Mouse (Mus musculus): Measurements from ENCODE around the gene Slc10a7. TPM values are rescaled to one million over a fixed set of nuclear protein-coding genes. Genes with fewer than 3 reads are reported as not detected.

Slc10a7 gene
- polyA plus RNA-seq, 1 experiment from 2014 or later, result 7.3 TPM

GRCm38 (mm10) chr8:78740936-78741335 is 231.8 kb downstream of the Slc10a7 start:
- ATAC-seq (ENCODE audit: low FRiP score), result no peak
- Histone ChIP-seq H3K9ac (ENCODE audit: low read length) (no peak overlapping the region), H3K36me3 (ENCODE audit: control insufficient read depth, insufficient read depth, low read length) (no peaks in the 10 kb centered on the region), H3K4me2 (no peak overlapping the region), H3K9me3 (ENCODE audit: control insufficient read depth, low read length) (no peaks in the 10 kb centered on the region), H3K27me3 (ENCODE audit: control insufficient read depth, insufficient read depth, low read length) (no peaks in the 10 kb centered on the region), H3K27ac (ENCODE audit: low read depth, low read length) (no peak overlapping the region), H3K4me1 (ENCODE audit: control insufficient read depth, insufficient read depth, low read length) (no peaks in the 10 kb centered on the region), H3K4me3 (ENCODE audit: low read depth, low read length) (no peak overlapping the region)
- DNase-seq (ENCODE audit: low spot score, missing footprints), result no peak
- WGBS, result 80% methylated on average over 6 of the region's 6 CpGs

GRCm38 (mm10) chr8:78741496-78741895 is 232.3 kb downstream of the Slc10a7 start:
- Histone ChIP-seq H3K27ac (ENCODE audit: low read depth, low read length) (no peak overlapping the region), H3K4me3 (ENCODE audit: low read depth, low read length) (no peak overlapping the region), H3K36me3 (ENCODE audit: control insufficient read depth, insufficient read depth, low read length) (no peaks in the 10 kb centered on the region), H3K4me1 (ENCODE audit: control insufficient read depth, insufficient read depth, low read length) (no peaks in the 10 kb centered on the region), H3K4me2 (no peak overlapping the region), H3K27me3 (ENCODE audit: control insufficient read depth, insufficient read depth, low read length) (no peaks in the 10 kb centered on the region), H3K9ac (ENCODE audit: low read length) (no peak overlapping the region), H3K9me3 (ENCODE audit: control insufficient read depth, low read length) (no peaks in the 10 kb centered on the region)
- no peak for ATAC-seq (ENCODE audit: low FRiP score)
- DNase-seq (ENCODE audit: low spot score, missing footprints), result peak; percentile 83
- 73% methylated on average over 3 of the region's 3 CpGs for WGBS

- 44% methylated on average over 3 of the region's 3 CpGs for WGBS
- no peaks in the 10 kb centered on the region for H3K4me1 ChIP-seq (ENCODE audit: control insufficient read depth, insufficient read depth, low read length)
- no peak overlapping the region for H3K27ac ChIP-seq (ENCODE audit: low read depth, low read length)
- no peaks in the 10 kb centered on the region for H3K36me3 ChIP-seq (ENCODE audit: control insufficient read depth, insufficient read depth, low read length)
- no peak overlapping the region for H3K4me2 ChIP-seq
- H3K4me3 ChIP-seq (ENCODE audit: low read depth, low read length), result no peak overlapping the region
- DNase-seq (ENCODE audit: low spot score, missing footprints), result peak; percentile 86
- no peak overlapping the region for H3K9ac ChIP-seq (ENCODE audit: low read length)
- H3K9me3 ChIP-seq (ENCODE audit: control insufficient read depth, low read length), result no peaks in the 10 kb centered on the region
- no peak for ATAC-seq (ENCODE audit: low FRiP score)
- H3K27me3 ChIP-seq (ENCODE audit: control insufficient read depth, insufficient read depth, low read length), result no peaks in the 10 kb centered on the region
These were observed 232.8 kb downstream of the Slc10a7 start for GRCm38 (mm10) chr8:78741965-78742364.

- Histone ChIP-seq H3K36me3 (ENCODE audit: control insufficient read depth, insufficient read depth, low read length) (no peaks in the 10 kb centered on the region), H3K27ac (ENCODE audit: low read depth, low read length) (no peak overlapping the region), H3K4me1 (ENCODE audit: control insufficient read depth, insufficient read depth, low read length) (no peaks in the 10 kb centered on the region), H3K9ac (ENCODE audit: low read length) (no peak overlapping the region), H3K9me3 (ENCODE audit: control insufficient read depth, low read length) (no peaks in the 10 kb centered on the region), H3K4me2 (no peak overlapping the region), H3K4me3 (ENCODE audit: low read depth, low read length) (no peak overlapping the region), H3K27me3 (ENCODE audit: control insufficient read depth, insufficient read depth, low read length) (no peaks in the 10 kb centered on the region)
- 0 out of 2 replicates have a peak, but pooled peaks have one; percentile 50 for ATAC-seq (ENCODE audit: low FRiP score)
- DNase-seq (ENCODE audit: low spot score, missing footprints), result peak; percentile 80
- WGBS, result 74% methylated on average over 2 of the region's 2 CpGs
These were observed 233.3 kb downstream of the Slc10a7 start for GRCm38 (mm10) chr8:78742453-78742852.

- Histone ChIP-seq H3K27ac (ENCODE audit: low read depth, low read length) (no peak overlapping the region), H3K4me2 (no peak overlapping the region), H3K4me3 (ENCODE audit: low read depth, low read length) (no peak overlapping the region), H3K27me3 (ENCODE audit: control insufficient read depth, insufficient read depth, low read length) (no peaks in the 10 kb centered on the region), H3K9me3 (ENCODE audit: control insufficient read depth, low read length) (no peaks in the 10 kb centered on the region), H3K4me1 (ENCODE audit: control insufficient read depth, insufficient read depth, low read length) (no peaks in the 10 kb centered on the region), H3K36me3 (ENCODE audit: control insufficient read depth, insufficient read depth, low read length) (no peaks in the 10 kb centered on the region), H3K9ac (ENCODE audit: low read length) (no peak overlapping the region)
- DNase-seq (ENCODE audit: low spot score, missing footprints) (peak; percentile 19), ATAC-seq (ENCODE audit: low FRiP score) (no peak)
These were observed 237.9 kb downstream of the Slc10a7 start for GRCm38 (mm10) chr8:78747052-78747451.

GRCm38 (mm10) chr8:78748701-78749100 is 239.6 kb downstream of the Slc10a7 start:
- no peaks in the 10 kb centered on the region for H3K36me3 ChIP-seq (ENCODE audit: control insufficient read depth, insufficient read depth, low read length)
- H3K27me3 ChIP-seq (ENCODE audit: control insufficient read depth, insufficient read depth, low read length), result no peaks in the 10 kb centered on the region
- H3K9ac ChIP-seq (ENCODE audit: low read length), result no peak overlapping the region
- peak; percentile 60 for DNase-seq (ENCODE audit: low spot score, missing footprints)
- H3K27ac ChIP-seq (ENCODE audit: low read depth, low read length), result no peak overlapping the region
- H3K4me2 ChIP-seq, result no peak overlapping the region
- H3K4me3 ChIP-seq (ENCODE audit: low read depth, low read length), result no peak overlapping the region
- no peaks in the 10 kb centered on the region for H3K4me1 ChIP-seq (ENCODE audit: control insufficient read depth, insufficient read depth, low read length)
- WGBS, result 71% methylated on average over 4 of the region's 4 CpGs
- ATAC-seq (ENCODE audit: low FRiP score), result no peak
- H3K9me3 ChIP-seq (ENCODE audit: control insufficient read depth, low read length), result no peaks in the 10 kb centered on the region

- Histone ChIP-seq H3K4me1 (ENCODE audit: control insufficient read depth, insufficient read depth, low read length) (no peaks in the 10 kb centered on the region), H3K27ac (ENCODE audit: low read depth, low read length) (no peak overlapping the region), H3K4me3 (ENCODE audit: low read depth, low read length) (no peak overlapping the region), H3K4me2 (no peak overlapping the region), H3K36me3 (ENCODE audit: control insufficient read depth, insufficient read depth, low read length) (no peaks in the 10 kb centered on the region), H3K9me3 (ENCODE audit: control insufficient read depth, low read length) (no peaks in the 10 kb centered on the region), H3K27me3 (ENCODE audit: control insufficient read depth, insufficient read depth, low read length) (no peaks in the 10 kb centered on the region), H3K9ac (ENCODE audit: low read length) (no peak overlapping the region)
- WGBS, result 82% methylated on average over 8 of the region's 8 CpGs
- DNase-seq (ENCODE audit: low spot score, missing footprints) (peak; percentile 53), ATAC-seq (ENCODE audit: low FRiP score) (no peak)
These were observed 241.0 kb downstream of the Slc10a7 start for GRCm38 (mm10) chr8:78749861-78750825.

- Histone ChIP-seq H3K36me3 (ENCODE audit: control insufficient read depth, insufficient read depth, low read length) (no peaks in the 10 kb centered on the region), H3K4me2 (no peak overlapping the region), H3K27ac (ENCODE audit: low read depth, low read length) (no peak overlapping the region), H3K27me3 (ENCODE audit: control insufficient read depth, insufficient read depth, low read length) (no peaks in the 10 kb centered on the region), H3K9me3 (ENCODE audit: control insufficient read depth, low read length) (no peaks in the 10 kb centered on the region), H3K4me3 (ENCODE audit: low read depth, low read length) (no peak overlapping the region), H3K4me1 (ENCODE audit: control insufficient read depth, insufficient read depth, low read length) (no peaks in the 10 kb centered on the region), H3K9ac (ENCODE audit: low read length) (no peak overlapping the region)
- no peak for DNase-seq (ENCODE audit: low spot score, missing footprints)
- WGBS, result 87% methylated on average over 6 of the region's 6 CpGs
- no peak for ATAC-seq (ENCODE audit: low FRiP score)
These were observed 242.0 kb downstream of the Slc10a7 start for GRCm38 (mm10) chr8:78751151-78751550.

- Histone ChIP-seq H3K9ac (ENCODE audit: low read length) (no peak overlapping the region), H3K27me3 (ENCODE audit: control insufficient read depth, insufficient read depth, low read length) (no peaks in the 10 kb centered on the region), H3K36me3 (ENCODE audit: control insufficient read depth, insufficient read depth, low read length) (no peaks in the 10 kb centered on the region), H3K4me3 (ENCODE audit: low read depth, low read length) (no peak overlapping the region), H3K4me1 (ENCODE audit: control insufficient read depth, insufficient read depth, low read length) (no peaks in the 10 kb centered on the region), H3K4me2 (no peak overlapping the region), H3K9me3 (ENCODE audit: control insufficient read depth, low read length) (no peaks in the 10 kb centered on the region), H3K27ac (ENCODE audit: low read depth, low read length) (no peak overlapping the region)
- DNase-seq (ENCODE audit: low spot score, missing footprints) (no peak), ATAC-seq (ENCODE audit: low FRiP score) (no peak)
- WGBS, result 92% methylated on average over 4 of the region's 4 CpGs
These were observed 245.8 kb downstream of the Slc10a7 start for GRCm38 (mm10) chr8:78754986-78755385.
